Mouse (Mus musculus) MEL (cell line): Measurements from ENCODE around the gene Itpr1. TPM values are rescaled to one million over a fixed set of nuclear protein-coding genes. Genes with fewer than 3 reads are reported as not detected.

ENCODE experiments used
- DNase-seq: peaks from one replicate; pipeline ENCODE4 v3.0.0; 2011; ENCODE audit warnings: low read depth, low spot score
- H3K27ac ChIP-seq: 2 replicates; pipeline ENCODE4 v1.5.1; 2012; ENCODE audit warnings: low read depth, mild to moderate bottlenecking, control low read depth, low read length, moderate library complexity; ENCODE audit not compliant: control insufficient read depth
- H3K27me3 ChIP-seq, 2 experiments: fragments of 150-350 bp in 1 of 2; sonication (generic) in 1 of 2; 2 replicates each; pipeline ENCODE4 v1.6.1; 2012; ENCODE audit warnings: low read length in 2 of 2, mild to moderate bottlenecking in 2 of 2, improper control_type of control experiment in 1 of 2, moderate library complexity in 1 of 2; ENCODE audit not compliant: insufficient read depth in 2 of 2, control insufficient read depth in 1 of 2
- H3K36me3 ChIP-seq, 2 experiments: 2 replicates each; pipeline ENCODE4 v1.6.1; 2012 to 2014; ENCODE audit warnings: low read length in 2 of 2, improper control_type of control experiment in 1 of 2, inconsistent platforms in 1 of 2, mild to moderate bottlenecking in 1 of 2; ENCODE audit not compliant: insufficient read depth in 2 of 2, control insufficient read depth in 1 of 2
- H3K4me1 ChIP-seq, 2 experiments: fragments of 150-350 bp in 1 of 2; sonication (generic) in 1 of 2; 2 replicates each; pipeline ENCODE4 v1.6.1; 2012; ENCODE audit warnings: low read length in 2 of 2, improper control_type of control experiment in 1 of 2, mild to moderate bottlenecking in 1 of 2; ENCODE audit not compliant: insufficient read depth in 2 of 2, control insufficient read depth in 1 of 2
- H3K4me3 ChIP-seq, 2 experiments: fragments of 150-350 bp in 1 of 2; sonication (generic) in 1 of 2; 2 replicates each; pipeline ENCODE4 v1.5.1; 2012; ENCODE audit warnings: low read depth in 2 of 2, low read length in 2 of 2, mild to moderate bottlenecking in 2 of 2, moderate library complexity in 2 of 2, control low read depth in 1 of 2, improper control_type of control experiment in 1 of 2; ENCODE audit not compliant: control insufficient read depth in 1 of 2, insufficient read depth in 1 of 2
- H3K79me2 ChIP-seq: 2 replicates; pipeline ENCODE4 v1.6.1; 2012; ENCODE audit warnings: mild to moderate bottlenecking, low read length, moderate library complexity; ENCODE audit not compliant: control insufficient read depth, poor library complexity, insufficient read depth
- H3K9ac ChIP-seq: 2 replicates; pipeline ENCODE4 v1.6.1; 2012; ENCODE audit warnings: low read depth, mild to moderate bottlenecking, control low read depth, low read length, moderate library complexity; ENCODE audit not compliant: control insufficient read depth, poor library complexity, severe bottlenecking
- H3K9me3 ChIP-seq: fragments of 150-350 bp; sonication (generic); replicated peaks from 2 replicates; pipeline ENCODE4 v1.6.1; 2012; ENCODE audit warnings: mild to moderate bottlenecking, low read length, improper control_type of control experiment, moderate library complexity; ENCODE audit not compliant: insufficient read depth
- BHLHE40 ChIP-seq: IDR thresholded peaks from 2 replicates; pipeline ENCODE4 v1.6.1; 2012; ENCODE audit warnings: low read depth, mild to moderate bottlenecking, inconsistent platforms, low read length, improper control_type of control experiment, borderline replicate concordance
- CHD1 ChIP-seq: IDR thresholded peaks from 2 replicates; pipeline ENCODE4 v1.6.1; 2012; ENCODE audit warnings: low read depth, mild to moderate bottlenecking, inconsistent platforms, low read length, improper control_type of control experiment
- CTCF ChIP-seq, 3 experiments: IDR thresholded peaks in 2 of 3; conservative IDR thresholded peaks in 1 of 3; 2 replicates each; pipeline ENCODE4 v1.5.1; 2011 to 2012; ENCODE audit warnings: low read length in 3 of 3, low read depth in 2 of 3, mild to moderate bottlenecking in 2 of 3, improper control_type of control experiment in 1 of 3, inconsistent platforms in 1 of 3, mixed read lengths in 1 of 3, moderate library complexity in 1 of 3; ENCODE audit not compliant: control insufficient read depth in 1 of 3, insufficient read depth in 1 of 3, poor library complexity in 1 of 3, severe bottlenecking in 1 of 3
- ELF1 ChIP-seq: IDR thresholded peaks from 2 replicates; pipeline ENCODE4 v1.6.1; 2014; ENCODE audit warnings: low read depth, mild to moderate bottlenecking, inconsistent platforms, low read length, improper control_type of control experiment, moderate library complexity
- ETS1 ChIP-seq: IDR thresholded peaks from 2 replicates; pipeline ENCODE4 v1.6.1; 2012; ENCODE audit warnings: low read depth, mild to moderate bottlenecking, inconsistent platforms, low read length, improper control_type of control experiment, moderate library complexity
- JUND ChIP-seq: IDR thresholded peaks from 2 replicates; pipeline ENCODE4 v1.6.1; 2011; ENCODE audit warnings: low read depth, mild to moderate bottlenecking, improper control_type of control experiment, low read length
- KAT2A ChIP-seq: conservative IDR thresholded peaks from 2 replicates; pipeline ENCODE4 v1.6.1; 2012; ENCODE audit warnings: low read depth, low read length, improper control_type of control experiment, inconsistent platforms
- MAFK ChIP-seq: IDR thresholded peaks from 2 replicates; pipeline ENCODE4 v1.6.1; 2011; ENCODE audit warnings: low read depth, mild to moderate bottlenecking, low read length, improper control_type of control experiment, borderline replicate concordance
- MYB ChIP-seq: IDR thresholded peaks from 2 replicates; pipeline ENCODE4 v1.6.1; 2011; ENCODE audit warnings: mild to moderate bottlenecking, low read depth, low read length, improper control_type of control experiment
- NRF1 ChIP-seq: IDR thresholded peaks from 2 replicates; pipeline ENCODE4 v1.6.1; 2014; ENCODE audit warnings: low read depth, mild to moderate bottlenecking, inconsistent platforms, low read length, improper control_type of control experiment, moderate library complexity; ENCODE audit not compliant: poor library complexity, insufficient read depth, severe bottlenecking
- POLR2AphosphoS2 ChIP-seq: IDR thresholded peaks from 2 replicates; pipeline ENCODE4 v1.6.1; 2011; ENCODE audit warnings: low read length, improper control_type of control experiment
- POLR2AphosphoS5 ChIP-seq: IDR thresholded peaks from 2 replicates; pipeline ENCODE4 v1.6.1; 2012; ENCODE audit warnings: low read depth, borderline replicate concordance, mild to moderate bottlenecking, inconsistent platforms, low read length, moderate library complexity, mixed read lengths
- RAD21 ChIP-seq: IDR thresholded peaks from 2 replicates; pipeline ENCODE4 v1.6.1; 2011; ENCODE audit warnings: mild to moderate bottlenecking, low read depth, low read length, improper control_type of control experiment
- RCOR1 ChIP-seq: IDR thresholded peaks from 2 replicates; pipeline ENCODE4 v1.6.1; 2012; ENCODE audit warnings: low read depth, mild to moderate bottlenecking, inconsistent platforms, low read length, improper control_type of control experiment
- SMC3 ChIP-seq: IDR thresholded peaks from 2 replicates; pipeline ENCODE4 v1.6.1; 2011; ENCODE audit warnings: low read depth, low read length, improper control_type of control experiment
- TAL1 ChIP-seq: IDR thresholded peaks from 2 replicates; pipeline ENCODE4 v1.6.1; 2012; ENCODE audit warnings: mild to moderate bottlenecking, inconsistent platforms, low read length, moderate library complexity, mixed read lengths
- TCF12 ChIP-seq: IDR thresholded peaks from 2 replicates; pipeline ENCODE4 v1.6.1; 2014; ENCODE audit warnings: low read depth, mild to moderate bottlenecking, inconsistent platforms, low read length, improper control_type of control experiment, moderate library complexity
- USF1 ChIP-seq: IDR thresholded peaks from 2 replicates; pipeline ENCODE4 v1.6.1; 2014; ENCODE audit warnings: low read depth, mild to moderate bottlenecking, inconsistent platforms, low read length, improper control_type of control experiment, moderate library complexity
- ZC3H11A ChIP-seq: IDR thresholded peaks from 2 replicates; pipeline ENCODE4 v1.6.1; 2012; ENCODE audit warnings: low read depth, mild to moderate bottlenecking, inconsistent platforms, low read length, improper control_type of control experiment
- polyA plus RNA-seq, 2 experiments: library from polyadenylated mRNA; stranded (reverse) in 1 of 2; unstranded in 1 of 2; fragments of >175 nt in 1 of 2; fragments of >200 nt in 1 of 2; gene quantifications; 2 replicates each; pipeline versions ENCODE4 v1.2.1 to v1.2.4; 2012; ENCODE audit warnings: low replicate concordance in 2 of 2, low read depth in 1 of 2; ENCODE audit not compliant: insufficient read length in 2 of 2, insufficient read depth in 1 of 2, missing spikeins in 1 of 2
- total RNA-seq: library from RNA; depleted of rRNA; stranded (reverse); fragments of 300-350 nt; gene quantifications from 2 replicates; pipeline ENCODE4 v1.2.3, GENCODE M21; 2012

Gene Itpr1
- total and polyA plus RNA-seq, 3 experiments, result 15.6 to 19.0 TPM; not detected in 1

DNA sequence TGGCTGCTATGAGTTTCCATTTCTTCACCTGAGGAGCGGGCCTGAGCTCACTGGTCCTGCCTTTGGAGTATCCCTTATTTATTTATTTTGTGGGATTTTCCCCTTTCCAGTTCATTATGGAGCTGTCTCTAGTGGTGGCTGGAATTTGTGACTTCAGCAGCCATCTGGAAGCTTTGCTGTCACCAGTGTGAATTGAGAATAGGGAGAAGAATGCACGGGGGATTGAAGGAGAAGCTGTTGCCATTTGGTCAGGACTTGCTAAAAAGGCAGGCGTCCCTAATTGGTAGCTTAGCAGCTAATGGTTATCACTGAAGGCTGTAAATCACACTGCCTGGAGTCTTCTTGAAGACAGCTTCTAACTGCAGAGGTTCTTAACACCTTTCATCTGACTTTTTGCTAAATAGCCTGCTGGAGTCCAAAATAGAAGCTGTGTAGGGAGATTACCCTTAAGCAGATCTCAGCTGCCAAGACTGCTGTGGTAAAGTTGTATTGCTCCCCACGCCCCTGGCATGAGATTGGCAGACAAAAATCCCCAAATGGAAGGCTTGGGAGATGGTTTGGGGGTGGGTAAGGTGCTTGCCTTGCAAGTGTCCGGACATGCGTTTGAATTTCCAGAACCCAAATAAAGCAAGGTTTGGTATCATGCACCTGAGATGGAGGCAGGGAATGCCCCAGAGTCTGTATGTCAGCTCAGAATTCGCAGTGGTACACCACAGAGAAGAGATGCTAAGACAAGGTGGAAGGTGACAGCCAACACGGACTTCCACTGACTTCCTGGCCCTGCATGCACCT is 96.7 kb downstream of the Itpr1 start:
- H3K9me3 ChIP-seq, result no peaks in the 10 kb centered on the region
- peaks cover 0 to 7% of the 10 kb centered on the region in 2 experiments; a peak in 2 of 4 replicates for H3K4me1 ChIP-seq
- no peak for DNase-seq
- no peaks in the 10 kb centered on the region for H3K79me2 ChIP-seq
- no peak overlapping the region for H3K4me3 ChIP-seq
- TF ChIP-seq CHD1 (no peak), NRF1 (no peak), ETS1 (no peak), TCF12 (no peak), TAL1 (no peak), RAD21 (no peak), MAFK (no peak), MYB (no peak), POLR2AphosphoS2 (no peak), POLR2AphosphoS5 (no peak)
- TF ChIP-seq, all 39 proteins: peak for 0
- Histone ChIP-seq H3K9ac (no peak overlapping the region), H3K27ac (no peak overlapping the region), H3K27me3 (no peaks in the 10 kb centered on the region), H3K36me3 (peaks cover 0 to 5% of the 10 kb centered on the region in 2 experiments; a peak in 2 of 4 replicates)

DNA sequence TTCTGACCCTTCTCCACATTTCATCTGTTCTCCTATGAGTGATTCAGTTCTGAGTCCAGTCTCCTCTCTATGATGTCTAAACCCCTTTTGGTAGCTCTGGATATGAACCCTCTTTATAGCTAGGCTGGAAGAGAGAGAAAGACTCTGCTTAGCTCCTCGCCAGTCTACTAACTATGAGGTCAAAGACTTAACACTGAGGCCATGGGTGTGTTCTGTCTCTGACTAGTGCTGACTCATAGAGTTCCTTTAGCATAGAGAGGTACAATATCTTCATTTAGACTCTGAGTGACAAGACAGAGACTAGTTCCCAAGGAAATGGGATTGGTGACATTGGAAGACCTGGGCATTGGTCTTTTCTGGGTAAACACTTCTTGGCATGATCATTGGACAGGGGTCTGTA is 100.2 kb downstream of the Itpr1 start:
- Histone ChIP-seq H3K79me2 (0 out of 2 replicates have a peak, but pooled peaks cover 2% of the 10 kb centered on the region), H3K4me1 (peaks cover 0 to 2% of the 10 kb centered on the region in 2 experiments; a peak in 1 of 4 replicates)

More for the DNA sequence above, 100.2 kb downstream of the Itpr1 start:
- Histone ChIP-seq H3K9ac (no peak overlapping the region), H3K27ac (no peak overlapping the region), H3K4me3 (no peak overlapping the region), H3K27me3 (no peaks in the 10 kb centered on the region), H3K36me3 (peaks cover 0 to 1% of the 10 kb centered on the region in 2 experiments; a peak in 1 of 4 replicates), H3K9me3 (no peaks in the 10 kb centered on the region)
- TF ChIP-seq SMC3 (no peak), USF1 (no peak), CTCF (IDR thresholded peaks at IDR 0.05 in 2 of 3, conservative IDR thresholded peaks at IDR 0.05 in 1 of 3; ENCODE audit: control insufficient read depth in 1 of 3, insufficient read depth in 1 of 3, low read depth in 2 of 3, low read length in 3 of 3, poor library complexity in 1 of 3, severe bottlenecking in 1 of 3) (no peak), BHLHE40 (no peak), RCOR1 (no peak), KAT2A (no peak), MAFK (no peak), ELF1 (no peak), ZC3H11A (no peak), JUND (no peak)
- no peak for DNase-seq
